Mouse (Mus musculus): ENCODE results near the gene Thap12.

DNA sequence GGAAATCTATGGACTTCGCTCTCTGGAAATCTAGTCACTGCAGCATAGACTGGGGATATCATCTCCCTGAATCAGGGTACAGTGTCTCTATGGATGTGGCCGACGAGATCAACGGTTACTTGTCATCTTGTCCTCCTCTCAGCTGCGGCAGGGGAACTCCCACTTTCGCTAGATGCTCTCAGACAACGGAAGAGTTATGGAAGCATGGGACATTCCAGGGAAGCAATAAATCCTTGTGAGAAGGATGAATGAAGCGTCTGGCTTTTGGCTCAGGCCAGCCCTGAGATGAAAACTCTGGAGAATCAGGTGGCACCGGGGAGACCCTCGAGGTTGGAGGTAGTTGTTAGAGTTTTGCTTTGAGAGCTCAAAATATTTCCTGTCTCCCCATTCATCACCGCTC is 53.1 kb downstream of the Thap12 start:
- no peak for TF ChIP-seq CTCF (IDR thresholded peaks at IDR 0.05; ENCODE audit: low read depth)
- no peak for TF ChIP-seq EP300 (IDR thresholded peaks at IDR 0.05; ENCODE audit: low read depth)
